Mouse (Mus musculus) forelimb bud, embryonic 11.5 days (tissue): Measurements from ENCODE around the gene Nhs.

Experiments used
- DNase-seq: peaks from one replicate; pipeline ENCODE4 v3.0.0-alpha.2; 2012; ENCODE audit warnings: low read depth, low spot score

The Nhs gene

DNA sequence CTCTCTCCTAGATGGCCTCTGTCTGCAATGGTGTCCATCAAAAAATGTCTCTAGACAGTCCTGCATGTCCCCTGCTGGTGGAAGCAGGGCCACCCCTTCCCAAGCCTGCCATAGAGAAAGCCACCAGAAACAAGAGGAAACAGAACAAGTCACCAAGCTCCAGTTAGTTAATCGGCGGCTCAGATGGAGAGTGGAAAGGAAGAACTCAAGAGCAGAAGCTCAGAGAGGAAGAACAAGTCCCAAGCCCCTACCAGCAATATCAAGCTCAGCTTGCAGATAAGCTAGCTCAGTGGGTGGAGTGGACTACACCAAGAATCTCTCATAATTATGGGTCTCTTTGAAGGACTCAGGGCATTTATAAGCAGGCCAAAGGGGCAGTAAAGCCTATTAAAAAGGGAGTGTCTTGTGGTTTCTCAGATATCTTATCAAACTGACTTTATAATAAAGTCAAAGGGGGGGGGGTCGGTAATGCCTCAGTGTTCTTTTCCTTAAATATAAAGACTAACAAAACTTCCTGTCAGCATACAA lies 139.4 kb downstream of the Nhs start:
- no peak for DNase-seq

DNA sequence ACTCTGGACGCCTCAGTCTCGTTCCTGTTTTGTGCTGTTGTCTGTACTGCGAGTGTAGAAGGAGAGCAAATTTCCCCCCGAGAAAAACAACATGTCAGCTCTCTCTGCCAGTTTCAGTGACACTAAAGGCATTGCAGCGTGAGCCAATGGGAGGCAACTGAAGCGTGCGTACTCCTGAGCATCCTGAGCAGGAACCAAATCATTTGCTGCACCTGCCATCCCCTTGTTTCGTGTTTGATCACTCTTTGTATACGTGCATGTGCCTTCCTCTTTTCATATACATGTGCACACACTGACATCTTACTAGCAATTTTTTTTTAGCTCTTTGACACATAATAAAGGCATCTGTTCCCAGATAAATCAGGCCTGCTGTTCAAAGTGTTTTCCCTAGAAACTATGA lies 142.1 kb downstream of the Nhs start:
- no peak for DNase-seq

DNA sequence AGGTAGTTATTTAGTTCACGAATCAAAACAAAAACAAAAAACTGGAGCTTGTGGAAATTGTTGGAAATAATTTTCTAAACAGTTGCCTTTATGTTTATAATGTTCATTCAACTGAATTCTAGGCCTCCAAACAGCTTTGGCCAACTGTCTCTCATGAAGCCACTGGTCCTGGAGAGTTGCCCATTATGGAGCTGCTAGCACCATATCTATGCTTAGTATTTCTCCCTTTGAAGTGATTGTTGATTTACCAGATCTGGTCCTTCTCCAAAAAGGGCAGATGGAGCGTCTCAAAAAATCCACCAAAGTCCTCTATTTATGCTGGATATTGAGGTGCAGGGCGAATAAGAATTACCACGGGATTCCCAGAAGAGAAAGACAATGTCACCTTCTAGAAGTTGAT lies 147.0 kb downstream of the Nhs start:
- no peak for DNase-seq

DNA sequence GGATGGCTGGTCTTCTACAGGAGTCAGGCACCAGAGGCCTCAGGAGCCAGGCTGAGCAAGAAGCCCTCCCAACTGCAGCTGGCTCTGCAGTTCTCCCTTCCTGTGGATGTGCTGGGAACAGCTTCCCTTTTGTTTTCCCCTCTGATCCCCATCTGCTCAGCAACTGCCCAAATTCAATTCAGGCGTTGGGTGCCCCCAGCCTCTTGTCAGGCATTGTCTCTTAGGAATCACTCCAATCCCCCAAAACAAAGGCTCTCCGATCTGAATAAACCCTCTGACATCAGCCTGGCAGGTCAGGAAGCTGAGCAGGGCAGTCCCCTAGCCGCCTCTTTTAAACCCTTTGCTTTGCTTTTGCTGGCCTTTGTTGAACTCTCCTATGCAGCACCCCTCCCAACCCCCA lies 149.7 kb downstream of the Nhs start:
- no peak for DNase-seq

DNA sequence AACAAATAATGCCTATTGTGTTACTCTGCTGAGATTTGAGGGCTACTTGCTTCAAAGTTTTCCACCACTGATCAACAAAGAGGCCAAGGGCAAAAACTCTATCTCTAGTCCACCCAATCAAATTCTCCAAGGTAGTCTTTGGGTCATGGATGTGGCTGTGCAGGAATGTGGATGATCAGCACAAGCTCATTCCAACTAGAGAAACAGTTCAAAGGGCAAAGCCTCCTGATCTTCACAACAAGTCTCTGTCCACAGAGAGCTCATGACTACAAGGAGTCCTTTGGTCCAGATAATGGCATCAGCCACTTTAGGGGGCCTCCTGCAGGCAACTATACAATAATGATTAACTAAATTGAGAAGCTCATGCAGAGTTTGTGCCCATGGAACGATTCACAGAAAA lies 155.7 kb downstream of the Nhs start:
- DNase-seq, result no peak

DNA sequence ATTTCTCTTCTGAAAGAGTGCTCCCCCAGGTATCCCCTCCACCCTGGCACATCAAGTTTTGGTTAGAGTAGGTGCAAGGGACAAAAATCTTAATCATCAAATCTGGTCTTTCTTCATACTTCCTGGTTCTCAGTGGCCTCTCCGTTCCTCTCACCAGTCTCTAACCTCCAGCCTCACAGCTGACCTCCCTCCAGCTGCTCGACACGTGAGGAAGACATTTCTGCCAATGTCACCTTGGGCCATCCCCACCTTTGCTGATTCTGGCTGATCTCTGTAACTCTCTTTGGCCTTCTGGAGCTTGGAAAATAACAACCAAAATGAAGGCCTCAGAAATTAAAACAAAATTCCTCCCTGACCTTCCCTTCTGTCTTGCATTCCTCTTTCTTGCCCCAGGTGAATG lies 160.7 kb downstream of the Nhs start:
- DNase-seq, result no peak

DNA sequence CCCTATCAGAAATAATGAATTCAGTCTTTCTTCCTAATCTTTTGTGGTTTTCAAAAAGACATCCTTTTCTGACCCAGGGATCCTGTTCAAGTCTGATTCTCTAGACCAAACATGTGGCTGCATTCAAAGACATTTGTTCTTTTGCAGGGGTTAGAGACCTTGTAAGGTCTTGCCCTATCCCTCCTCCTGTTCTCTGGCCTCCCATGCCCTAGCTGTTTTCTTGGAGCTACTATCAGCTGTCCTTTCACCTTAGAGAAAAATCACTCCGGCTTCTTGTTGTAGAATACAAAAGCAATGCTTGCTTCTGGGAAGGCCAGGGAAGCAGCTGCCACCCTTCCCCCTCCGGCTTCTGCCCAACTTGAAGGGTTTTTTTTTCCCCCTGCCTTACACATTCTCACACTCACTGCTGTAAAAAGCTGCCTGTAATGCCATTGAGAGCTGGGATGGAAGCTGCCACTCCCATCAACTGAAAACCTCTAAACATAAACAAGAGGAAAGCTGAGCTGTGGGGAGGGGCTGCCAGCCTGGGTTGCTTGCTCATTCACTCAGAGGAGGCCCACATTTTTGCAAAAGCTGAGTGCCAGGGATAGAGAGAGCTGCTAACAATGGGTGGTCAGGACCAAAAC lies 162.2 kb downstream of the Nhs start:
- peak; percentile 35 for DNase-seq

DNA sequence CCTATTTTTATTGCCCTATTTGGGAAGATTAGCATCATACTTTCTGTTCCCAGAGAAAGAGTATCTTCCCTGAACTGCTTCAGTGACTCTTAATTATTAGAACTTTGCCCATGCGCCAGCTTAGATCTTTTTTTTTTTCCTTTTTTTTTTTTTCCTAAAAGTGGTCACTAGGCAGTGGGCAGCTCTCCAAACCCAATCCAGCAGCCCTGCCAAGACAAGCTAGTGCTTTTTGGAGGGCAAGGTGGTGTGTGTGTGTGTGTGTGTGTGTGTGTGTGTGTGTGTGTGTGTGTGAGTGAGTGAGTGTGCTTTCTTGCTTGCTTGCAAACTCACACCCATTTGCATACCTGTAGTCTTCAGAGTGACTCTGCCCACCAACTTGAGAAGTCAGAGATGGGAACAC lies 169.4 kb downstream of the Nhs start:
- no peak for DNase-seq

DNA sequence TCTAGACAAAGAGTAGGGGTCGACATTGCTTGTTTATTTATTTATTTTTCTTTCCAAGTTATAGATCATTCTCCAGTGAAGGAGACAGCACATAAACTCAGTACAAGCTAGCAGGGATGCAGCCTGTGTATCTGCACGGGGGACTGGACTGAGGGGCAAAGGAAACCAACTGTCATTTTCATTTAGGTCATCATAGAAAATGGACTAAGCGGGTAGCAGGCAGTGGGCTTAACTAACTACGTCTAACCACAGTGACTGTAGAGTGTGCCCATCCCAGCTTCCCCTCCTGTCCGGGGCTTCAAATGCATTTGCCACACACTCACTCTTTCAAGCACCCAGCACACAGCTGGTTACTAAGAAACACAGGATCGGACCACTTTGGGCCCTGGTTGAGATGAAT lies 174.6 kb downstream of the Nhs start:
- no peak for DNase-seq

DNA sequence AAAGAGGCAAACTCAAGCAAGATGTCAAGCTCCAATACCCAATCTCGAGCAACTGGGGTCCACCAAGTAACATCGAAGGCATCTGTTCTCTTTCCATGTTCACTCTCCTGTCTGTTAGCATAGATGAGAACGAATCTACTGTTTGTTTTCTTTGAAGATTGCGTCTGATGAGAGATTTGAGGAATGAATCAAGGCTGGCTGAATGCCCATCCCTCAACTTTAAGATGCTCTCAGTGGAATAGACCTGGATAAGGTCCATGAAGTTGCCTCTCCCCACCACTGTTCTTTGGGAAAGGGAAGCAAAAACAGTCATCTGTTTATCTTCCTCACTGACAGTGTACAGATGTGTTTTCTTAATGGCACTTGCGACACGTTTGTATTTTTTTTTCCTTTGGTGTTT lies 178.1 kb downstream of the Nhs start:
- DNase-seq, result no peak

DNA sequence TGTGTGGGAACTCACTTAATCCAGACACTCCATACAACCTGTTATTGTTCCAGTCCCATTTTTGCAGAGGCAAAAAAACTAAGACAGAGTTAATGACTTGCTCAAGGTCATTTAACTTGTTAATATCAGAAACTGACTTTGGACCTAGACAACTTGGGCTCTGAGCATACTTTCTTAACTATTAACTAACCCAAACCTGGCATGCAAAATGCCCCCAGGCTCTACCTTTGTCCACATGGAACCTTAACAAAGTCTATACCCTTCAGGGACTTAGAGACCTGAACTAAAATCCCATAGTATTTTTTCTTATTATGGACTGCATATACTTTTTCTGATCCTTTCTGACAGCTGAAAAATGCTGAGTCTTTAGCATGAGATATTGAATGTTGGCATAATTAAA lies 179.6 kb downstream of the Nhs start:
- DNase-seq, result no peak

DNA sequence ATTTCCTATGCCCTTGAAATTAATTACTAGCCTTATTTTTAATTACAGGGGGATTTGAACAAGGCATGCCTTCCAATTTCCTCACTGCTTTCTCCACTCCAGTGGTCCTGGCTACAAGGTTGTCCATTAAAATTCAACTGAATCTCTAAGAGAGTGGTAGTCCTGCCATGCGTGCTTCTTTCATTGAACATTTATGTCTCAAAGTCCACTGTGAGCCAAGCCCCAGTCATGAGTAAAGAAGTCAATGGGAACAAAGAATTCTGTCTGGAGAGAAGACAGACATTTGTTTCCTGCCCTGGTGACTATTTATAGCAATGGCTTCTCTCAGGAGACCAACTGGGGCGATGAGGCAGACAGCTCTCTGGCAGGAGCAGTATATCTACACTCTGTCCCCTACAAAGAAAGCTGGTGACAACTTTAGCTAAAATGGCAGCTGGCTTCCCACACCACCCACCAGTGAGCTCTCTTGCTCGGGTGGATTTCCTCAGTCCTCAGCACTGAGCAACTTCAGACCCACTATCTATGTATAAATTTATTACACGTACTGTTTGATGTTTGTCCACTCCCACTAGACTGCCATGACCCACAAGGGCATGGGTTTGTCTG lies 182.2 kb downstream of the Nhs start:
- no peak for DNase-seq

DNA sequence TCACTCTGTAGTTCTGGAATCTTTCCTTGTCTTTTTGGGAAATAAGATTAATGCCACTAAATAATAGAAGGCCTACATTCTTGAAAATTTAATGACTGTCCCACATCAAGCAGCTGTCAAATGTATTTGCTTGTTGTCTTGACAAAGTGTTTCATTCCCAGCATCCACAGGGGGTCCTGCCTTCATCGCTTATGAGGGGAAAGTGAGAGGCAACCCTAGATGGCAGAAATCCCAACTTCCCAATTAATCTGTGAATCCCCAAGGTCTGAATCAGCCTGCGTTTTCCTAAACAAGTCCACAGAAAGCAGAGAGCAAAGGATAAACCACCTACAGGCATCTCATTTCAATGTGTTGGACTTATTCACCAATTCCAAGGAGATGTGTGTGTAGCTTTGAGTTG lies 183.2 kb downstream of the Nhs start:
- DNase-seq, result no peak

DNA sequence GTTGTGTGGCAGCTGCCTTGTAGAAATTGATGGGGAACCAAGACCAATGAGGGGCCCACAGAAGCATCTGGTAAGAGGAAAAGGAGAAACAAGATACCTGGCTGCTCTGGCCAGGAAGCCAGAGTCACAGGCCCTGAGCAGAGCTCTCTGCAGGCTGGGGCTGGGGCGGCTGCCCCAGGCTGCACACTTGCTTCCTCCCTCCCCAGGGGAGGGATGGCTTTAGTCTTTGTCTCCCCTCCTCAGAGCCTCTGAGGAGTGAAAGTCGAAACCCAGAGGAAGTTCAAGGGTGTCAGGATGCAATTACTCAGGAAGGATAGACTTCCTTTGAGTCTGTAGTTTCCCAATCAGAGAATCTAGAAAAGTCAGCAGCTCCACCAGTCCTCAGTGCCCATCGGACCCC lies 186.0 kb downstream of the Nhs start:
- no peak for DNase-seq

DNA sequence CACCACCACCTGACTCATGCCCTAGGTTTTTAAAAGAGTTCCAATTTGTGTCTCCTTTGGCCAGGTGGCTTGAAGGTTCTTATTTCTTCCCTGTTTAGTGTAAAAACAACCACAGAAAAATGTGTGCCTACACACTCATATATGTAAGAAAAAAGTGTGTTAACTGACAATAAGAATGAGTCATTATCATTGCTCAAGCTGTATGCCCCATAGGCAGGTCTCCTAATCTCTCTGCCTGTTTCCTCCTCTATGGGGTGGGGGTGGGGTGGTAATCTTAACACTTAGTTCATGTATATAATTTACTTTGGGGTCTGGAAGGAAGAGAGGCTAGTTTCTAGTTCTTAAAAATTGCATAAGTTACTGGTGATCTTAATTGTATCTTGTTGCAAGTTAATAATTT lies 186.8 kb downstream of the Nhs start:
- DNase-seq, result no peak

DNA sequence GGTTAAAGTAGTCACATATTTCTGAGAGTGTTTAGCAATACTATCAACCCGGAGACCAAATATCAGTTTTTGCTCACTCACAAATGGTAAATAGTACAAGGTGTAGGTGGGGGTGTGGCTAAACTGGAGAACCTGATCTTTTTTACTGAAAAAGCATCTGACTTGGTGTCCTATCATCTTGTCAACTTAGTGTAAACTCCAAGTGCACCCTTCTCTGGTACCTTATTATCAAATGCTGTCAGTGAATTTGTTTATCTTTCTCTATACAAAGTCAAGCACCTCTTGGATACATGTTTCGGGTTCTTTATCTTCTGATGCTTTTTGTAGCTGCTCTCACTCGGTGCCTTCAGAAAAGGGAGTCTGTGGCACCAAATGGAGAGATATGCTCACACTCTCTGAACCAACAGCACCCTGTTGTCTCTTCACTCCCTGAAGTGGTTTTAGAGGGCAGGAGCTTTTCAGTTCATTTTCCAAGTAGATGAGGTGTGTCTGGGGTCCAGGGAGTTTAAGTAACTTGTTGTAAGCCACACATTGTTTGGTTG lies 187.5 kb downstream of the Nhs start:
- no peak for DNase-seq

DNA sequence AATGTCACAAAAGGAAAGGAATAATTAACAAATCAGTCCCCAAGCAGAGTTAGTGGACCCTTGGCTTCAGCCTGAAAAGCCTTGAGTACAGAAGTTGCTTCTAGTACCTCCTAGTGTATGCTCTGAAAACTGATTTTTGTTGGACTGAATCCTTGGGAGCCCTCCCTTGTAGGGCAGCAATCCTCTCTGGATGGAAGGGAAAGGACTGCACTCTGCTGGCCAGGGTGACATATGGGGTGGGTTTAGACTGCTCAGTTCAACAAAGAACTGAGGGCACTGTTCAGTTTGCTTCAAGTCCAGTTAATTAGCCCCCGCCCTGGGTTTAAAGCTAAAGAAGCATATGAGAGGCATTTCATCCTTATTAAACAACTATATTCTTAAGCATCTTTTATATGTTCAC lies 188.4 kb downstream of the Nhs start:
- DNase-seq, result no peak

DNA sequence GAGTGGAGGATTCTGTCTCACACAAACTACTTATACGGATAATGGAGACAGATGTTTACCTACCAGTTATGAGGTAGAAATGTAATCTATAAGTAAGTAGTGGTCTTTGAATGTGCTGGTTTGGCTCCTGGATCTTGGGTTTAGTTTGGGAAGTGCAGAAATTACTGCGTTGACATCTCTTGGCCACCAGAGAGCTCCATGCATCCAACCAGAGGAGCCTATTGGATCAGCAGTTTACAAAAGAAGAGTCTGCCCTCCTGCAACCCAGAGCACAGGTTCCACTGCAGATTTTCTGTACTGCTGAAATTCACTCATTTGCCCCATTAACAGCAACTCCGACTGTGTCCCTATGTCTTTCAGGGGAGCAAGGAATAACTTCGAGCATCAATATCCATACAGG lies 191.8 kb downstream of the Nhs start:
- DNase-seq, result no peak

DNA sequence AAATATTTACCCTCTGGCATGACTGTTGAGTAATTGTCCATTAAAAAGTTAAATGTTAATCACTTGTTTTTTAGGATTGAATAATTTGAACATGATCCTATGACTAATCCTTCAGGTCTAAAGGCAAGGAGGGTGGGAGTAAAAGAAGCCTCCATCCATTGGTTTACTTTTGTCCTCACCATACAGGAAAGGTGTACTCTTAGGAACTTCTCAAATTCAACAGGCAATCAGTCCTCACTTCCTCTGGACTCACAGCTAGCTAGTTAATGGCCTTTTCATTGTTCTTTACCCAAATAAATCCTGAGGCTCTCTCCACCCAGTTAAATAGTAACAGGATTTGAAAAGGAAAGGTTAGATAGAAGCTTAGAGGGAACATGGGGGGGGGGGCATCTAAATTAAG lies 196.2 kb downstream of the Nhs start:
- no peak for DNase-seq

DNA sequence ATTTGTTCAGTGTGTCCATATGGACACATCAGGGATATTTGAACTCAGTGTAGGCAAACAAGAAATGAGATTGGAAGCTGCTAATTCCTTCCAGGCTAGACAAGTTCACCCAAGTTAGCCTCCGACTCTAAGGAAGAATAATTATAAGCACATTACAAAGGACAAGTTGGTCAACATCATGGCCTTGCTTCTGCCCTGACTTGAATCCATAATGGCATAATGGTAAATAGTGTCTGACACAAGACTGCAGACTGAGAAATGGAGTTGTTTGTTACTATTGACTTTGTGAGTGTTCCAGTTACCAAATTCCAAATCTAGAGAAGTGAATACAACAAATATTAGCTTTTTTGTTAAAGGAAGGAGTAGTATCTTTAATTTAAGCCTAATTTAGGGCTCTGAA lies 196.7 kb downstream of the Nhs start:
- DNase-seq, result no peak

DNA sequence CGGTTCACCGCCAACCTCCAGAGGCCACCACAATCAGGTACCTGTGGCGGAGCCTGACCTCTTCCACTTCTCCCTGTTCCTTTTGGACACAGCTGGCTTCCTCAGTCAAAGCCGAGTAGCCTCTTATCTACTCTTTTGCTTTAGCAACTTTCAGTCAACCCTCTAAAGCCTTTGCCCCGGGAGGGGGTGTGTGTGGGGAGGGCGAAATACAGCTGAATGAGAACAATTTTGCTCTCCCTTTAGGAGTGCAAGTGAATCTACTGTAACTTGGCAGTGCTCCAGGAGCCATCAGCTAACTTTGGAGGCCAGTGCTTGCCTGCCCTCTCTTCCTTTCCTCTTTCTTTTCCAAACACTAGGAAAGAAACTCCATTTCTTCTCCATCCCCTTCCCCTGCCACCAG lies 197.8 kb downstream of the Nhs start:
- no peak for DNase-seq

DNA sequence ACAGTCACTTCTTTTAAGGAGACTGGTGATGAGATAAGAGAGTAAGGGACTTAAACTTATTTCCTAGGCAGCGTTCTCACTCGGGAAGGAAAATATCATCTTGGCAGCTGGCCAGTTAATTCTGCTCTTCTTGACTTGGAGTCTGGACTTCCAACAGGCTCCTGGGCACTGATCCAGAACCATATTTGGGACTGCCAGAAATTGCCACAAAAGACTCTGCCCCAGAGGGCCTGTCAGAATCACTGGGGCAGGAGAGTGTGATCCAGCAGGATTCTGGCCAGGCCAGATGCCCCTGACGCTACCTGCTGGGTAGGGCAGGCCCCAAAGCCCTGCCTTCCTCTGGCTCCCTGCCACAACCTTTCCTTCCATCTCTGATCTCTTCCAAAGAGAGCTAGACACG lies 198.4 kb downstream of the Nhs start:
- DNase-seq, result no peak

DNA sequence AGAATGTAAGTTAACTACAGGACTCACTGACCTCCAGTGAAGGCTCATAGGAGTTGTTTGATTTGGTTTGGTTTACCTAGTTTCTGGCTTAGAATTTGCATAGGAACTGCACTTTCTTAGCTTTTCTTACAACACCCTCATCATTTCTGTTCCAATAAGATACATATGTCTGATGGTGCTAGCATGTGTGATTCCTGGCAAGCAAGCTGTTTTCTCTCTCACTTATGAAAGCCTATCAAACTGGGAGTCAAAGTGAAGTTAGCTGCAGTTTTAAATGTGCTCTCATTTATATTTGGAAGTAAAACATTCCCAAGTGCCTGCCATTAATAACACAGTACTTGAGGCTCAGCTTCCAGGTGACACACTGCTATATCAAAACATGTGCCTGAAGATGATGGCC lies 207.2 kb downstream of the Nhs start:
- DNase-seq, result no peak
